Mouse (Mus musculus): ENCODE measurements around the gene Crb3.

- TF ChIP-seq TCF3 (IDR thresholded peaks at IDR 0.05; ENCODE audit: insufficient read length, low read depth) (no peak), MYOG (IDR thresholded peaks at IDR 0.05; ENCODE audit: control insufficient read depth in 1 of 3, insufficient read depth in 1 of 3, insufficient read length in 2 of 3, low read depth in 2 of 3) (no peak), POLR2A (IDR thresholded peaks at IDR 0.05; ENCODE audit: insufficient read length, low read depth) (no peak), TCF12 (IDR thresholded peaks at IDR 0.05; ENCODE audit: insufficient read depth, poor library complexity, severe bottlenecking) (no peak), USF1 (IDR thresholded peaks at IDR 0.05; ENCODE audit: low read depth) (no peak), MAX (IDR thresholded peaks at IDR 0.05; ENCODE audit: low read depth) (no peak), E2F4 (IDR thresholded peaks at IDR 0.05; ENCODE audit: insufficient read depth) (no peak), REST (IDR thresholded peaks at IDR 0.05; ENCODE audit: insufficient read depth, insufficient read length) (no peak)
Observed at GRCm38 (mm10) chr17:57107064-57107463, 48.2 kb downstream of the Crb3 start.

Measured in myocyte (in vitro differentiated cells).